Mouse (Mus musculus): ENCODE results near the gene Pnmal1. TPM values are rescaled to one million over a fixed set of nuclear protein-coding genes. Genes with fewer than 3 reads are reported as not detected.

Gene Pnmal1
- polyA plus RNA-seq, 1 experiment from 2014 or later = 0.45 TPM

DNA sequence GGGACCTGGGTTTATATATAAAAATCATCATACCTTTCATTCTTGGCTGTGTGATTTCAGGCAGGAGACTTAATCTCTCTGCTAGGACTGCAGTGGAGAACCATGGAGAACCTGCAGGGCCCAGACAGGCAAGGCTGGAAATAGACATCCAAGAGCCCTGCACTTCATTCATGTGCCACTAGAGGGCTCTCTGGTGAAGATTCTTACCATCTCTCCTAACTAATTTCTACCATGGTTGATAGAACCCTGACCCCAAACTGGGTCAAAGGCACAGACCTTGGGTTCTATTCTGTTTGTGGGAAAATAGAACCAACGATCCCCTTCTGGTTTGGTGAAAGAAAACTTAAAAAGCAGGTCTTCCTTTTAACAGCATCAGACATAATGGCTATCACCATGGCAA lies 28.6 kb upstream of the Pnmal1 start:
- no peak overlapping the region for H3K9ac ChIP-seq (ENCODE audit: low read length)
- ATAC-seq (ENCODE audit: insufficient number of reproducible peaks, insufficient read depth, low FRiP score, low read depth) = no peak
- H3K4me2 ChIP-seq (ENCODE audit: low read length) = no peak overlapping the region
- no peak overlapping the region for H3K27ac ChIP-seq (replicated peaks in 1 of 2; ENCODE audit: control insufficient read depth in 1 of 2, insufficient read depth in 1 of 2, low read depth in 2 of 2, low read length in 2 of 2)
- no peaks in the 10 kb centered on the region for H3K36me3 ChIP-seq (ENCODE audit: control insufficient read depth, insufficient read depth, low read length)
- H3K9me3 ChIP-seq (ENCODE audit: control insufficient read depth, low read length) = no peaks in the 10 kb centered on the region
- no peaks in the 10 kb centered on the region for H3K27me3 ChIP-seq (ENCODE audit: control insufficient read depth, insufficient read depth, low read length)
- WGBS = 3% methylated on average over 1 of the region's 1 CpGs
- no peak overlapping the region for H3K4me3 ChIP-seq (ENCODE audit: control insufficient read depth in 1 of 2, insufficient read depth in 1 of 2, low read depth in 1 of 2, low read length in 2 of 2)
- H3K4me1 ChIP-seq (ENCODE audit: control insufficient read depth in 2 of 2, insufficient read depth in 2 of 2, low read length in 2 of 2) = no peaks in the 10 kb centered on the region

DNA sequence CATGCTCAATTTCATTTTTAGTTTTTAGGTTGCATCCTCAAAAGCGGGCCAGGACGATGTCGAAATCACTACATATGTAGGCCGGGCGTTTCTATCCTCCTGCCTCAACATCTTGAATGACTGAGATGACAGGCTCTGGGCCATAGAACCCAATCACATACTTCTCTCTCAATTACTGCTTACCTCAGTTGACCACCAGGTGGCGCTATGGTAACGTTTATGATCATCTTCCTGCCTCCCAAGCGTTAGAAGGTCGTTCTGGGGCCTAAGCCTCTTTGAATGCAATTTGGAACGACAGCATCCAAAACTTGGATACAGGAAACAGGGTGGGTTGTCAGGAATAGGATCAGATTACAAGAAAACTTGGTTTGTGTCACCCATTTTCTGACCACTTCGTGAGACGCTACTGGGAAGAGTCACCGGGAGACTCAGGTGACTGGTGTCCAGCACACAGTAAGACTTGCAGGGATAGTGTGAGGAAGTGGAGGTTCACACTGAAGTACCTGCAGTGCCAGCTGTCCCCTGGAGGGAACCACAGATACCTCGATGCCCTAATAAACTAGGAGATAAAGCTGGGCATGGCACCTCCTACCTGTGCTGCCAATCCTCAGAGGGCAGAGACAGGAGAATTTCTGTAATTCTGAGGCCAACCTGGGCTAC lies 27.4 kb upstream of the Pnmal1 start:
- Histone ChIP-seq H3K4me1 (ENCODE audit: control insufficient read depth in 2 of 2, insufficient read depth in 2 of 2, low read length in 2 of 2) (no peaks in the 10 kb centered on the region), H3K9me3 (ENCODE audit: control insufficient read depth, low read length) (no peaks in the 10 kb centered on the region), H3K36me3 (ENCODE audit: control insufficient read depth, insufficient read depth, low read length) (no peaks in the 10 kb centered on the region), H3K27me3 (ENCODE audit: control insufficient read depth, insufficient read depth, low read length) (no peaks in the 10 kb centered on the region), H3K4me2 (ENCODE audit: low read length) (no peak overlapping the region), H3K9ac (ENCODE audit: low read length) (no peak overlapping the region), H3K27ac (replicated peaks in 1 of 2; ENCODE audit: control insufficient read depth in 1 of 2, insufficient read depth in 1 of 2, low read depth in 2 of 2, low read length in 2 of 2) (no peak overlapping the region), H3K4me3 (ENCODE audit: control insufficient read depth in 1 of 2, insufficient read depth in 1 of 2, low read depth in 1 of 2, low read length in 2 of 2) (no peak overlapping the region)
- ATAC-seq (ENCODE audit: insufficient number of reproducible peaks, insufficient read depth, low FRiP score, low read depth) = 0 out of 2 replicates have a peak, but pooled peaks have one; percentile 5
- 17% methylated on average over 14 of the region's 14 CpGs for WGBS

DNA sequence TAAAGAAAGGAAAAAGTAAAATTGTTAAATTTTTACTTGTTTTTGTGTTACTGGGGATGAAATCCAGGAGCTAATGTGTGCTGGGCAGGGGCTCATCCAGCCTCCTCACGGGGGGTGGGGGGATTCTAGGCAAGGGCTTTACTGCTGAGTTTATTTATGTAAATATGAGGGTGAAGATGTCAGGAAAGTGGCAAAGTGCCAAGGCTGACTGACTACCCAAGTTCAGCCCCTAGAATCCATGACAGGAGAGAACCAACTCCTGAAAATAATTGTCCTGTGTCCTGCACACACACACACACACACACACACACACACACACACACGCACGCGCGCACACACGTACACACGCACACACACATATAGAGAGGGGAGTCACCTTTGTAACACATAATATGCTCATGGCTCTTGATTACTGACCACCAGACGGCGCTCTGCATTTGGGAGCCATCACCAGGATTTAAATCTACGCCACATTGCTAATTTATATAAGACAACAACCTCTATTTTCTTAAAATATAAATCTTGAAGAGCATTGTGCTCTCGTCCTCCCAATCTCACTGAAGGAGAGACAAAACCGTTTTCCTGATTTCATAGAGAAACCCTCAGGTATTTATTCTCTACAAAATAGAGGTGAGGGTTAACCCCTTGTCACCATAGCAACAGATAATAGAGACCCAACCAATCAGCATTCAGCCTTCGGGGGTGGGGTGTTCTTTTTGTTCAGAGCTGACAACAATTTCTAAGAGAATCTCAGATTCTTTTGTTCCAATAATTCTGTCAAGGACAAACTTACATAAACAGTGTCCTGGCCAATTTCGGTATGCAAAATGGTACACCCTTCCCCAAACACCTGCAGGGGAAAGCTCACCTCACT lies 26.5 kb upstream of the Pnmal1 start:
- 29% methylated on average over 14 of the region's 14 CpGs for WGBS
- ATAC-seq (ENCODE audit: insufficient number of reproducible peaks, insufficient read depth, low FRiP score, low read depth) = no peak

DNA sequence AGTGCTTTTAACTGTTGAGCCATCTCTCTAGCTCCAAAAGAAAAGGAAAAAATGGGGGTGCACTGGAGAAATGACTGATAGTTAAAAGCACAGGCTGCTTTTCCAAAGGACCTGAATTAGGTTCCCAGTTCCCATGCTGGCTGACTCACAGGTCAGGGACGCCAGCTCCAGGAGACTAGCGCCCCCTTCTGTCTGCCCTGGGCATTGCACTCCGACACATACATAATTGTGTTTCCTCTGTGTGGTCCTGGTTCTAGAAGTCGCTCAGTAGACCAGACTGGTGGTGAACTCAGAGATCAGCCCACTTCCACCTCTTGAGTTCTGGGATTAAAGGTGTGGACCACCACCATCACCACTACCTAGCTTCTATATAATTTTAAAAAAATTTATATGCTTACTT lies 22.2 kb upstream of the Pnmal1 start:
- 41% methylated on average over 4 of the region's 4 CpGs for whole genome bisulfite sequencing
- no peak overlapping the region for H3K4me2 ChIP-seq (ENCODE audit: low read length)
- no peaks in the 10 kb centered on the region for H3K36me3 ChIP-seq (ENCODE audit: control insufficient read depth, insufficient read depth, low read length)
- no peak overlapping the region for H3K9ac ChIP-seq (ENCODE audit: low read length)
- H3K27me3 ChIP-seq (ENCODE audit: control insufficient read depth, insufficient read depth, low read length) = no peaks in the 10 kb centered on the region
- no peaks in the 10 kb centered on the region for H3K9me3 ChIP-seq (ENCODE audit: control insufficient read depth, low read length)
- H3K4me1 ChIP-seq (ENCODE audit: control insufficient read depth in 2 of 2, insufficient read depth in 2 of 2, low read length in 2 of 2) = peaks cover 6 to 12% of the 10 kb centered on the region in 2 experiments; a peak in 3 of 4 replicates
- H3K4me3 ChIP-seq (ENCODE audit: control insufficient read depth in 1 of 2, insufficient read depth in 1 of 2, low read depth in 1 of 2, low read length in 2 of 2) = no peak overlapping the region
- no peak overlapping the region for H3K27ac ChIP-seq (replicated peaks in 1 of 2; ENCODE audit: control insufficient read depth in 1 of 2, insufficient read depth in 1 of 2, low read depth in 2 of 2, low read length in 2 of 2)
- no peak for ATAC-seq (ENCODE audit: insufficient number of reproducible peaks, insufficient read depth, low FRiP score, low read depth)

More for the DNA sequence above, 26.5 kb upstream of the Pnmal1 start:
- no peak overlapping the region for H3K9ac ChIP-seq (ENCODE audit: low read length)
- no peaks in the 10 kb centered on the region for H3K27me3 ChIP-seq (ENCODE audit: control insufficient read depth, insufficient read depth, low read length)
- H3K4me1 ChIP-seq (ENCODE audit: control insufficient read depth in 2 of 2, insufficient read depth in 2 of 2, low read length in 2 of 2) = no peaks in the 10 kb centered on the region
- H3K9me3 ChIP-seq (ENCODE audit: control insufficient read depth, low read length) = no peaks in the 10 kb centered on the region
- no peak overlapping the region for H3K4me3 ChIP-seq (ENCODE audit: control insufficient read depth in 1 of 2, insufficient read depth in 1 of 2, low read depth in 1 of 2, low read length in 2 of 2)
- no peak overlapping the region for H3K4me2 ChIP-seq (ENCODE audit: low read length)
- H3K27ac ChIP-seq (replicated peaks in 1 of 2; ENCODE audit: control insufficient read depth in 1 of 2, insufficient read depth in 1 of 2, low read depth in 2 of 2, low read length in 2 of 2) = no peak overlapping the region
- H3K36me3 ChIP-seq (ENCODE audit: control insufficient read depth, insufficient read depth, low read length) = no peaks in the 10 kb centered on the region

DNA sequence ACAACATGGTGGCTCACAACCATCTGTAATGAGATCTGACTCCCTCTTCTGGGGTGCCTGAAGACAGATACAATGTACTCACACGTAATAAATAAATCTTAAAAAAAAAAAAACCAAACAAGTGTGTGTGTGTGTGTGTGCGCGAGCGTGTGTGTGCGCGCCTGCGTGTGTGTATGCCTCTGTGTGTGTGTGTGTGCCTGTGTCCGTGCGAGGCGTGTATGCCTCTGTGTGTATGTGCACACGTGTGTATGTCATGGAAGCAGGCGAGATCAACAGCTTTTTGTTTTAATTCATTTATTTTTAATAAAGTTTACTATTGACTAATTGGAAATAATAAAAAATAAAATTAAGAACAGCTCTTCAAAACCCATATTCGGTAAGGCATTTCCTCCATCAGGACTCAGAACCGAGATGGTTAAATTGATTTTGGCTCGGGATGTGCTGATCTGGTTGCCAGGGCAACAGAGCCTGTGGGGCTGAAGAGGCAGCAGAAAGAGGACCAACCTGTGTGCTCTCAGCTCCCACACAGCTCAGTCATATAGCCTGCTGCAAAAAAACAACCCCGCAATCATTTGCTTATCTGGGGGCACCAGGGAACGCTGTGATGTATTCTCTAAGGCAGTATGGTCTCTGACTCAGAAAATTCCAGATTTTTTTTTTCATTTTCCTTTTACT lies 21.2 kb upstream of the Pnmal1 start:
- H3K36me3 ChIP-seq (ENCODE audit: control insufficient read depth, insufficient read depth, low read length) = no peaks in the 10 kb centered on the region
- ATAC-seq (ENCODE audit: insufficient number of reproducible peaks, insufficient read depth, low FRiP score, low read depth) = no peak
- H3K27me3 ChIP-seq (ENCODE audit: control insufficient read depth, insufficient read depth, low read length) = no peaks in the 10 kb centered on the region
- no peak overlapping the region for H3K27ac ChIP-seq (replicated peaks in 1 of 2; ENCODE audit: control insufficient read depth in 1 of 2, insufficient read depth in 1 of 2, low read depth in 2 of 2, low read length in 2 of 2)
- H3K4me3 ChIP-seq (ENCODE audit: control insufficient read depth in 1 of 2, insufficient read depth in 1 of 2, low read depth in 1 of 2, low read length in 2 of 2) = no peak overlapping the region
- no peak overlapping the region for H3K9ac ChIP-seq (ENCODE audit: low read length)
- no peak overlapping the region for H3K4me2 ChIP-seq (ENCODE audit: low read length)
- peaks cover 6 to 12% of the 10 kb centered on the region in 2 experiments; a peak in 3 of 4 replicates for H3K4me1 ChIP-seq (ENCODE audit: control insufficient read depth in 2 of 2, insufficient read depth in 2 of 2, low read length in 2 of 2)
- 72% methylated on average over 17 of the region's 17 CpGs for WGBS
- H3K9me3 ChIP-seq (ENCODE audit: control insufficient read depth, low read length) = no peaks in the 10 kb centered on the region

DNA sequence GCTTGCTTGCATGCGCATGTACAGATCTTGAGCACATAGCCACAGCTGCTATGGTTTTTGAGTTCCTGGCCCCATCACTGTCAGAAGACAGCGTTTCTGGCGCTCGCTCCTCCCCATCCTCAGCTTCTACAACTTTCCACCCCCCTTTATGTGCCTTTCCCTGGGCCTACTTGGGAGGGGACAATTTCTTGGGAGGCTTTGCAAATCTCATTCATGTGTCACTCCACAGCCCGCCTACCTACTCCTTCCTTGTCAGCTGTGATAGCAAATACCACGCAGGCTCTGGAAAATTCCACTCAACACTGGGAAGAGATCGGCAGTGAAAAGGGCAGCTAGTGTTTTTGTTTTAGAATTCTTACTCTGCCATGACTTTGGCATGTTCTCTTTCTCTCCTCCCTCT lies 19.2 kb upstream of the Pnmal1 start:
- no peak for ATAC-seq (ENCODE audit: insufficient number of reproducible peaks, insufficient read depth, low FRiP score, low read depth)
- no peaks in the 10 kb centered on the region for H3K9me3 ChIP-seq (ENCODE audit: control insufficient read depth, low read length)
- H3K9ac ChIP-seq (ENCODE audit: low read length) = no peak overlapping the region
- no peak overlapping the region for H3K4me3 ChIP-seq (ENCODE audit: control insufficient read depth in 1 of 2, insufficient read depth in 1 of 2, low read depth in 1 of 2, low read length in 2 of 2)
- H3K36me3 ChIP-seq (ENCODE audit: control insufficient read depth, insufficient read depth, low read length) = no peaks in the 10 kb centered on the region
- peaks cover 4% of the 10 kb centered on the region for H3K27me3 ChIP-seq (ENCODE audit: control insufficient read depth, insufficient read depth, low read length)
- H3K4me2 ChIP-seq (ENCODE audit: low read length) = no peak overlapping the region
- H3K27ac ChIP-seq (replicated peaks in 1 of 2; ENCODE audit: control insufficient read depth in 1 of 2, insufficient read depth in 1 of 2, low read depth in 2 of 2, low read length in 2 of 2) = peak overlapping the region; percentile 10 to 30; a peak in 1 of 4 replicates
- WGBS = 23% methylated on average over 7 of the region's 7 CpGs
- H3K4me1 ChIP-seq (ENCODE audit: control insufficient read depth in 2 of 2, insufficient read depth in 2 of 2, low read length in 2 of 2) = peaks cover 11 to 17% of the 10 kb centered on the region in 2 experiments

DNA sequence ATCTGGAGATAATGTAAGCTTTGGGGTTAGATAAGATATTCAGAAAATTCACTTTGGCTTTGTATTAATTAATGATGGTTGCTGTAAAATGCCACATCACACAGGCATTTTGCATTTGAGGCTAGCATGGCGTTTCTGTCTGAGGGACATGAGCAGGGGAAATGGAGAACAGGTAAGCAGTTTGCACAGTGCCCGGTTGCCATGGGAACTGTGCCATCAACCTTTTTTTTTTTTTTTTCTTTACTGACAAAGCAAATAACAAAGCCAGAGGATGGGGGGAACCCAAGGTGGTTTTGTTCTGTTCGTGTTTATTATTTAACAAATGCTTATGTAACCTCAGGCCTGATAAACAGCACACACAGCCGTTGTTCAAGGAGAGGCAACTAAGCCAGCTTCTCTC lies 16.6 kb upstream of the Pnmal1 start:
- Histone ChIP-seq H3K27ac (replicated peaks in 1 of 2; ENCODE audit: control insufficient read depth in 1 of 2, insufficient read depth in 1 of 2, low read depth in 2 of 2, low read length in 2 of 2) (no peak overlapping the region), H3K9me3 (ENCODE audit: control insufficient read depth, low read length) (no peaks in the 10 kb centered on the region), H3K4me2 (ENCODE audit: low read length) (no peak overlapping the region), H3K36me3 (ENCODE audit: control insufficient read depth, insufficient read depth, low read length) (no peaks in the 10 kb centered on the region), H3K4me3 (ENCODE audit: control insufficient read depth in 1 of 2, insufficient read depth in 1 of 2, low read depth in 1 of 2, low read length in 2 of 2) (no peak overlapping the region), H3K4me1 (ENCODE audit: control insufficient read depth in 2 of 2, insufficient read depth in 2 of 2, low read length in 2 of 2) (peaks cover 28 to 37% of the 10 kb centered on the region in 2 experiments), H3K9ac (ENCODE audit: low read length) (no peak overlapping the region), H3K27me3 (ENCODE audit: control insufficient read depth, insufficient read depth, low read length) (peaks cover 29% of the 10 kb centered on the region)
- no peak for ATAC-seq (ENCODE audit: insufficient number of reproducible peaks, insufficient read depth, low FRiP score, low read depth)
- 69% methylated on average over 4 of the region's 4 CpGs for WGBS

All from heart, embryonic 14.5 days (tissue).